Mouse (Mus musculus) c-Kit-positive CD71-positive TER-119-positive erythroid progenitor cells, embryonic 14.5 days (primary cell): ENCODE measurements around the gene Brk1.

Source experiments
- DNase-seq: peaks from one replicate; pipeline ENCODE4 v3.0.0-alpha.2; 2013; ENCODE audit warnings: low spot score

Gene Brk1

DNA sequence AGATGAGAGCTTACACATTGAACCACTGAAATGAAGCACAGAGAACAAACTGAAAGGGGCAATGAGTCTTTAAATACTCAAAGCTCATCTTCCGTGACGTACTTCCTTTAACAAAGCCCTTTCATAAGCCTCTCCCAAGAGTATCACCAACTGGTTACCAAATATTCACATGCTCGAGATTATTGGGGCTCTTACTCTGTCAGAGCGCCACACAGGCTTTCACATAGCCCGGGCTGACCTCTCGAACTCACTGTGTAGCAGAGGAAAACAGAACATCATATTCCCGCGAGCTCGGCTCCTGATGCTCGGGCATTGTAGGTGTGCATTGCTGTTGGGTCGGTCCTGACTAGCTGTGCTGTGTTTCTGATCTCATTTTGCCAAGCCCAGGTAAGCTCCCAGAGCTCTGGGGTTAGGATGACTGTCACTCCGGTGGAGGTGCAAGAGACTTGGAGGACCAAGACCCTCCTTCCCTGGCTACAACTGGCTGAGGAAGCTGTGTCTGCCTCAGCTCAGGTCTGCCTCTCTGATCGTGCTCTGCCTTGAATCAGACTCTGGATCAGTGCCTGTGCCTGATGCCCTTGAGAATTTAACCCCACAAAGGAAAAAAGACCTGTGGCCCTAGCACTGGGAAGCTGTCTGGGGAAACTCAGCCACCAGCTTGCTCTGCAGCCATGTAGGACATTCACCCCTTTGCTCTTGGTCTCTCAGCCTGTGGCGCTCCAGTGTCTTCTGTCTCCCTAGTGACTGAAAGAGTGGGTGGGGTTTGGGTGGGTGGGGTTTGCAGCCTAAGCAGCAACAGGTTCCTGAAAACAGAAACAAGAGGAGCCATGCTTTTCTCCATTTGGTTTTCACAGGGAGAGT lies 56.1 kb downstream of the Brk1 start:
- DNase-seq = no peak

- no peak for DNase-seq
These were observed 57.0 kb downstream of the Brk1 start for GRCm38 (mm10) chr6:113661353-113662241.

- no peak for DNase-seq
These were observed 58.6 kb downstream of the Brk1 start for GRCm38 (mm10) chr6:113662964-113663700.

DNA sequence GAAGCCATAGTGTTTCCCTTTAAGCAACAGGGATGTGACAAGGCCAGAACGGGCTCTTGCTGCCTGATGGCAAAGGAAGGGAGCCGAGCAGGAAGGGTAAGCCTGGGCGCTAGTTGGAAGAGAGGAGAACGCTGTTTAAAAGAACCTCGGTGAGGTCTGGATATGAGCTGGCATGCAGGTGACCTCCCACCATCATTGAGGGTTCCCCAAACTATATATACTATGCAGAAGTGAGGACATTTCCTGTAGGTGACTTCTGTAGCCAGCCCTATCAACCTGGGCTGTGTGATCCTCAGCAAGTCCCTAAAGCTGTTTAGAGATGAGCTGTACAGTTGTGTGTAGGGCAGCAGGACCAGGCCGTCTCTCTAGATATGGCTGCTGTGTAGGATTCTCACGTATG lies 59.7 kb downstream of the Brk1 start:
- no peak for DNase-seq
